Mouse (Mus musculus) lung, postnatal 25 days (tissue): ENCODE data around the gene Cib4.
A peak's percentile ranks its signal among the peaks of the same experiment; 100 is the strongest.

Experiments
- DNase-seq: peaks from one replicate; pipeline ENCODE4 v3.0.0; 2022; ENCODE audit warnings: low spot score

The Cib4 gene

GRCm38 (mm10) chr5:30571820-30572219 is 26.2 kb upstream of the Cib4 start:
- no peak for DNase-seq

- no peak for DNase-seq
Observed at GRCm38 (mm10) chr5:30568479-30568878, 22.8 kb upstream of the Cib4 start.

GRCm38 (mm10) chr5:30559986-30560493 is 14.4 kb upstream of the Cib4 start:
- no peak for DNase-seq

GRCm38 (mm10) chr5:30559421-30559820 is 13.8 kb upstream of the Cib4 start:
- no peak for DNase-seq

- peak; percentile 47 for DNase-seq
Observed at GRCm38 (mm10) chr5:30556284-30556683, 10.6 kb upstream of the Cib4 start.

GRCm38 (mm10) chr5:30554981-30555380 is 9.3 kb upstream of the Cib4 start:
- DNase-seq: no peak

GRCm38 (mm10) chr5:30553936-30554335 is 8.3 kb upstream of the Cib4 start:
- DNase-seq: no peak

GRCm38 (mm10) chr5:30552006-30552405 is 6.4 kb upstream of the Cib4 start:
- no peak for DNase-seq

GRCm38 (mm10) chr5:30551022-30551638 is 5.5 kb upstream of the Cib4 start:
- DNase-seq: peak; percentile 29

GRCm38 (mm10) chr5:30550334-30551021 is 4.8 kb upstream of the Cib4 start:
- peak; percentile 37 for DNase-seq

GRCm38 (mm10) chr5:30548681-30549080 is 3.0 kb upstream of the Cib4 start:
- DNase-seq: no peak

- DNase-seq: no peak
Observed at GRCm38 (mm10) chr5:30536051-30536570, 9.5 kb downstream of the Cib4 start.

GRCm38 (mm10) chr5:30534637-30535036 is 11.0 kb downstream of the Cib4 start:
- DNase-seq: no peak

- no peak for DNase-seq
Observed at GRCm38 (mm10) chr5:30528906-30529305, 16.7 kb downstream of the Cib4 start.

- no peak for DNase-seq
Observed at GRCm38 (mm10) chr5:30527129-30527528, 18.5 kb downstream of the Cib4 start.

- peak; percentile 66 for DNase-seq
Observed at GRCm38 (mm10) chr5:30525920-30526836, 19.5 kb downstream of the Cib4 start.

GRCm38 (mm10) chr5:30524213-30524612 is 21.4 kb downstream of the Cib4 start:
- no peak for DNase-seq

GRCm38 (mm10) chr5:30523131-30523530 is 22.5 kb downstream of the Cib4 start:
- no peak for DNase-seq

GRCm38 (mm10) chr5:30522406-30522805 is 23.2 kb downstream of the Cib4 start:
- DNase-seq: no peak

GRCm38 (mm10) chr5:30520214-30520732 is 25.4 kb downstream of the Cib4 start:
- no peak for DNase-seq

- DNase-seq: no peak
Observed at GRCm38 (mm10) chr5:30519494-30519893, 26.1 kb downstream of the Cib4 start.

GRCm38 (mm10) chr5:30518547-30518946 is 27.1 kb downstream of the Cib4 start:
- DNase-seq: no peak
